Mouse (Mus musculus): ENCODE data around the gene Klhdc4. TPM values are rescaled to one million over a fixed set of nuclear protein-coding genes. Genes with fewer than 3 reads are reported as not detected.
A peak's percentile ranks its signal among the peaks of the same experiment; 100 is the strongest.

The Klhdc4 gene
- total RNA-seq, 2 experiments from 2014 or later, result 28.8 to 32.1 TPM

DNA sequence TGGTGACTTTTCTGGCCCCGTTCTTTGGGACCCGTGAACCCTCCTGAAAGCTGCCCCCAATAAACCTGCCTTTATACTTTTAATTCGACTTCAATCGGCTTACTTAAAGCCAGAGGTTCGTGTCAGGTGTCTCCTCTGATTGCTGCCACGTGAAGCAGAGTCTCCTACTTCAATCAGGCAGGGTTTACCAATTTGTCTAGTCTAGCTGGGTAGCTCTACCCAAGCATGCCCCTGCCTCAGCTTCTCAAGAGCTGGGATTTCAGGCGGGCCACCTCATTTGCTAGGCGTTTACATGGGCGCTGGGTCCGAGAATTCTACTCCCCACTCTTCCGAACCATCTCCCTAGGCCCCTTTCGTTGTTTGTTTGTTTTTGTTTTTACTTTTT is 21.1 kb upstream of the Klhdc4 start:
- DNase-seq (ENCODE audit: low spot score in 2 of 2), result no peak

DNA sequence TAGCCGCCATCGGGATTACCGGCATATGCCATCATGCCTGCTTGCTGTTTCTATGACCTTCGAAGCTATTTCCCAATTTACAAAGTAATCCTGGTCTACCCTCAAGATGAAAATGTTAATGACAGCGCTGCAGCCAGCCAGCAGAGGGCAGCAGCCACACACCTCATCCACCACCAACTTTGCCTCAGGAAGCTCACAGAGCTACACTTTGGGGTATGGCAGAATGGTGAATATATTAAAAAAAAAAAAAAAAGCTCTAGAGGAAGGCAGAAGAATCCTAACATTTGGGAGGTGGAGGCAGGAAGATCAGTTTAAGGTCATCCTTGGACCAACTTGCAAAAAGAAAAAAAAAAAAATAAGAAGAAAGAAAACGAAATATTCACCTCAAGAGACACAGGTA is 20.6 kb upstream of the Klhdc4 start:
- peak; percentile 84 to 85 for DNase-seq (ENCODE audit: low spot score in 2 of 2)

DNA sequence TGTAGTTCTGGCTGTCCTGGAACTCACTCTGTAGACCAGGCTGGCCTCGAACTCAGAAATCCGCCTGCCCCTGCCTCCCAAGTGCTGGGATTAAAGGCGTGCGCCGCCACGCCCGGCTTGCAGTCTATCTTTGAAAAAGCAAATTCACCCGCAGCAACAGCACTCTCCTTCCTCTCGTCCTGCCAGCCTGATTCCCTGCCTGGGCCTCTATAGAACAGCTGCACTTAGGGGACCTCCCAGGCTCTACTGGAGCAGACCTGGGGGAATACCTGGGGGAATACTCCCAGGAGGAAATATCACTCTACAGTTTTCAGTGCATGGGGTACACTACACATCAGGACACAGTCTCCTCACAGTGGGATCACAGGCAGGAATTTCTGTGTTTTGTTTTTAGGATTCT is 19.9 kb upstream of the Klhdc4 start:
- DNase-seq (ENCODE audit: low spot score in 2 of 2), result no peak

DNA sequence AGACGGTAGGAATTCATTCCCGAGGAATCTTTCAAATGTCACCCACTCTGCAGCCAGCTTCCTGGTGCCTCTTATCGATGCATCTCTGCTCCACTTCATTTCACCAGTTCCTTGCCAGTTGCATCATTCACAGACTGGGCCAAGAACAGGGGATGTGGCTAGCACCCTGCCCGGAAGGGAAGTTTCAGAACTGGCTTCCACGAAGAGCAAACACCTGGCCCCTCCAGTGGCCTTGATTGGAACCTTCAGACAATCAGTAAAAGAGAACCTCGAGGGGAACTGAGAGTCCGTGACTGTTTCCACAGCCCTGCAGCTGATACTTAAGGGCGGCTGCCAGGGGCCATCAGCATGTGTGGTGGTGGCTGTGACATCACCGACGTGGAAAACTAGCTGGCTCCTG is 19.1 kb upstream of the Klhdc4 start:
- DNase-seq (ENCODE audit: low spot score in 2 of 2), result no peak

DNA sequence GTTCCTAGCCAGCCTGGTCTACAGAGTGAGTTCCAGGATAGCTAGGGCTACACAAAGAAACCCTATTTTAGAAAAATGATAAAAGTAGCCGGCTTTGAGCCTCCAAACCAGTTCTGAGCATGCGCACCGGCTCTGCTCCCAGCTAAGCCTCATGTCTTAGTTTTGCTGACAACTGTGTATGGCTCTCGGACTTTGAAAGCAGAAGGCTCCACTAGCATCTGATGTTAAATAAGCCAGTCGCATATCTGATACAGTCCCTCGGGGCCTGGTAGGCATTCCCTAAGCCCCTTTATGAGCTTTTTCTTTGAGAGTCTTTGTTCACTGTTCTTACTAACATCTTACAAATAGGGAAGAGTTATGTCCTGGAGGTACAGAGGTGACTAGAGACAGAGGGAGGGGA is 18.6 kb upstream of the Klhdc4 start:
- DNase-seq (ENCODE audit: low spot score in 2 of 2), result no peak

GRCm38 (mm10) chr8:121847261-121847822 is 18.0 kb upstream of the Klhdc4 start:
- DNase-seq (ENCODE audit: low spot score in 2 of 2), result no peak

DNA sequence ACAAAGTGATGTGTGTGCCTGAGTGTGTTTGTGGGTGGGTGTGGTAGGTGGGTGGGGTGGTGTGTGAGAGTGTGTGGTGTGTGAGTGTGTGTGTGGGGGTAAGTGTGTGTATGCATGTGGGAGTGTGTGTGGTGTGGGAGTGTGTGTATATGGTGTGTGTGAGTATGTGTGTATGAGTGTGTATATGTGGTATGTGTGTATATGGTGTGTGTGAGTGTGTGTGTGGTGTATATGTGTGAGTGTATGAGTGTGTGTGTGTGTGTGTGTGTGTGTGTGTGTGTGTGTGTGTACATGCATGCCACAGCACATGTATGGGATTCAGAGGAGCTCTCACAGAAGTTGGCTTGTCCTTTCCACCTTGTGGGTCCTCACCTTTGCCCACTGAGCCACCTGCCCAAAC is 17.4 kb upstream of the Klhdc4 start:
- no peak for DNase-seq (ENCODE audit: low spot score in 2 of 2)

GRCm38 (mm10) chr8:121844765-121845164 is 15.4 kb upstream of the Klhdc4 start:
- no peak for DNase-seq (ENCODE audit: low spot score in 2 of 2)

DNA sequence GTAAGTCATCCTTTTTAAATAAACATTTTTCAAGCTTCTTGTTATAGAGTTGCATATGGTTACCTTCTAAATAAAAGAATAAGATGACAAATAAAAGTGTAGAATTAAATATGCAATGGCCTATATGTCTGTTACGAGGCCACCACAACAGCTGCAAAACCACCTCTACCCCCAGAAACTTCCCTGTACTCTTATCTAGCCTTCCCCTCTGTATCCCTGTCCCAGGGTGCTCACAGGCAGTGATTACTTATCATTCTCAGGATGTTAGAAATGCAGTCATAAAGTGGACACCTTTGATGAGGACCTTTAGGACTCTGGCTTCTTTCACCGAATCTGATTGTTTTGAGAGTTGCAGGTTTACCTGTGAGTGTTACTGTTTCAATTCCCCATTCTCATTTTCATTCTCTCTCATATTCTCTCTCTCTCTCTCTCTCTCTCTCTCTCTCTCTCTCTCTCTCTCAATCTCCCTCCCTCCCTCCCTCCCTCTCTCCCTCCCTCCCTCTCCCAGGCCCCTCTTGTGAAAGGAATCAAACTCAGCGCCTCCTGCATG is 13.9 kb upstream of the Klhdc4 start:
- DNase-seq (ENCODE audit: low spot score in 2 of 2), result no peak

DNA sequence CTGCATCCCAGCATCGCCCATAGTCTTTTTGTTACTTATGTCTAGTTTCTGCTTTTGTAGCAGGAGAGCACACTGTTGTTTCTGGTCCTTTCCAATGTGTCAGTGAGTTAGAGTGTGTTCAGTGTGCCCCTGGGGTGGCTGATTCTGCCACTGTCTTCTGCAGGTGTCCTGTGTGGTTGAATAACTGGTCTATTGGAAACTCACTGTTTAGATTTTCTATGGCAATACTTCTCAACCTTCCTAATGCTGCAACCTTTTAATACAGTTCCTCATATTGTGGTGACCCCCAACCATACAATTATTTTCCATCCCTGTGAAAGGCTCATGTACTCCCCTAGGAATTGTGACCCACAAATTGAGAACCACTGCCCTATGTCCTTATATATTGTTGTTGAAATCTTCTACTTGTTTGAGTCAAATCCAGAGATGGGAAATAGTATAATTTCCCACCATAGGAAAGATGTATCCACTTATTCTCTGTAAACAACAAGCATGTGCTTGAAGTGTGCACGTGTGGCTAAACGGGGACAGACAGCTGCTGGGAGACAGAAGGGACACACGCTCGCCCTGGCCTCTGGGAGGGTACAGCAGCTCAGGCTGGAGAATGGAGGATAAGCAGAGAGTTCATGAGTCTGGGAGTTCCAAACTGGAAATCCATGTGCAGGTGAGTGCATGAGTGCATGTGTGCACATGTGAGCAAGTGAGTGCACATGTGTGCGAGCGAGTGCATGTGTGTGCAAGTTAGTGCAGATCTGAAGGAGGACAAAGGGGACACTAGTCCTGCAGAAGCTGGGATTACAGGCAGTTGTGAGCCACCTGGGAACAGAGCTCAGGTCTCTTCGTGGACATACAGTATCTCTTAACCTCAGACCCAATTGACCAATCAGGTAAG is 12.9 kb upstream of the Klhdc4 start:
- no peak for DNase-seq (ENCODE audit: low spot score in 2 of 2)

DNA sequence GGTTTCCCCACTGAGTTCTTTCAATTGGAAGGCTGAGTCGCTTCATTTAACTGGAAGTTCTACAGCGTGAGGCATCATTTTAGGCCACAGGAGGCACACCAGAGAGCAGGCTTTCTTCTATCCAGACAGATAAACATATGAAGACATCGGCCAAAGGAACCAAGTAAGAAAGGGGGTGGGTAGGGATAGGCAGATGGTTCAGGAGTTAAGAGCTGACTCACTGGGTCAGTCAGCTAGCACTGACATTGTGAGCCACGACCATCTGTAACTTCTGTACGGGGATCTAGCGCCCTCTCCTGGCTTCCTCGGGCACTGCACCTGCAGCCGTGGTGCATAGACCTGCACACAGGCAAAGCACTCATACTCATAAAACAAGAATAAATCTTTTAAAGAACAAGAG is 11.9 kb upstream of the Klhdc4 start:
- DNase-seq (ENCODE audit: low spot score in 2 of 2), result peak; percentile 81 to 82

DNA sequence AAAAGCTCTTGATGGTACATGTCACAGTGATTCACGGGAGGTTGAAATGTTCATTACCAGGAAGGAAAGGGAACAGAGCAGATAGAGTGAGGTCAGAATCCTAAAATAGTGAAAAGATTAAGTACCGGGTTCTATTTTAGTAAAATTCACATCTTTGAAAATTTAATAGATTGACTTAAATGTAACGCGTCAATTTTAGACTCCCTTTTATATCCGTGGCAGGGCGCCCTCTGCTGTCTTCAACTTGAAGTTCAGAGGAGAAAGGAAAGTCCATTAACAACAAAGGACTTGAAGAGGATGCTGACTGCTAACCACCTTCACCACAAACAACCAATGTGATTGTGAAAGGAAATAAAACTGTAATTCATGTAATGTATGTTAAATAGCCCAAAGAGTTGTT is 3.1 kb upstream of the Klhdc4 start:
- peak; percentile 76 to 84 for DNase-seq (ENCODE audit: low spot score in 2 of 2)

DNA sequence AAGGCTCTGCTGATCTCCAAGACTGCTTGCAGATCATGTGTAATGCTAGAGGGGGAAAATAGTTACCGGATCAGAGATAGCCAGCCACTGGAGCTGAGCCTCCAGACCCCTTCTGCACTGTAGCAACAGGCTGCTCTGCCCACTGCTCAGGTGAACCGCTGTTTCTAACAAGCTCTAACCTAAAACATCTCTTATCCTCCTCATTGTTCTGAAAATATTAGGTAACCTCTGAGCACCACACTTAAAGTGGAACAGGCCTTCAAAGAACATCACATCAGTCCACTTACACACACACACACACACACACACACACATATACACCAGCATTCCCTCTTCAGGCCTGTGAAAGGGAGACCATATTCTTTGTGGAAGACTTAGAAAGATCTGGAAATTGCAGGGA is 2.7 kb upstream of the Klhdc4 start:
- DNase-seq (ENCODE audit: low spot score in 2 of 2), result no peak

- no peak for DNase-seq (ENCODE audit: low spot score in 2 of 2)
Measured at GRCm38 (mm10) chr8:121829777-121830362, 501 bp upstream of the Klhdc4 start.

- no peak for DNase-seq (ENCODE audit: low spot score in 2 of 2)
Measured at GRCm38 (mm10) chr8:121828376-121829023, 869 bp downstream of the Klhdc4 start.

GRCm38 (mm10) chr8:121827726-121828125 is 1.6 kb downstream of the Klhdc4 start:
- DNase-seq (ENCODE audit: low spot score in 2 of 2), result no peak

- no peak for DNase-seq (ENCODE audit: low spot score in 2 of 2)
Measured at GRCm38 (mm10) chr8:121821770-121822169, 7.6 kb downstream of the Klhdc4 start.

- no peak for DNase-seq (ENCODE audit: low spot score in 2 of 2)
Measured at GRCm38 (mm10) chr8:121821320-121821719, 8.0 kb downstream of the Klhdc4 start.

DNA sequence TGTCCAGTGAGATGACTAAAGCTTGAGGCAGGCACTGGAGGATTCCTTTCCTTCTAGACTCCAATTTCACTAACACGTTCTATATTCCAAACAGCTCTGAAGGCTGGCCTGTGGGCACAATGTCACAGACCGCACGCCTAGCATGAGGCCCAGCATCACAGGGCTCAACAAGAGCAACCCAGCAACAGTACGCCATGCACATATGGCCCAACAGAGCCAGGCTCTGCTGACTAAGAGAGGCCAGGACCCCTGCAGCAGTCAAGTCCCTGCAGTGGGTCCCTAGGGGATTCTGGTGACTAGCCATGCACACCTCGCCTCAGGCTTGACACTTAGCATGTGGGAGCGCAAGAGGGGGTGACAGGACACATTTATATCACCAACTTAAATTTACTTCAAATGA is 8.5 kb downstream of the Klhdc4 start:
- DNase-seq (ENCODE audit: low spot score in 2 of 2), result no peak

DNA sequence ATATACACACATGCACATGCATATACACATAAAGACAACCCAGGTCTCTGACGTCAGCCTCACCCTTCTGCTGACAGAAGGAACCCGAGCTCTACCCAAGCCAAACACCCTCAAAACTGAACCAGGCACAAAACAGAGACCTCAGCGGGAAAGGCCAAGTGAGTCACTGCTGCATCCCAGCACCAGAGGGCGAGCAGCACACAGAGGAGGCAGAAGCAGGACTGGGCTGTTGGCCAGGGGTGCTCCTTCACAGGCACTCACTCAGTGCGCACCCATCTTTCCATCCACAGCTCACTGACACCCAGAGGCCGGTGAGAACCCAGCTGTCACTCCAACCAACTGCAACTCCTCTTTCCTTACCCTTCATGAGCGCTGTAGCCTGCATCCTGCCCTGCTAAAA is 11.1 kb downstream of the Klhdc4 start:
- no peak for DNase-seq (ENCODE audit: low spot score in 2 of 2)

GRCm38 (mm10) chr8:121811931-121812570 is 17.3 kb downstream of the Klhdc4 start:
- DNase-seq (ENCODE audit: low spot score in 2 of 2), result no peak

All from layer of hippocampus, postnatal 10 days (tissue).